Mouse (Mus musculus): ENCODE measurements around the gene Gm36210. TPM values are rescaled to one million over a fixed set of nuclear protein-coding genes. Genes with fewer than 3 reads are reported as not detected.

Gene Gm36210
- total RNA-seq, 2 experiments from 2014 or later, result not detected

DNA sequence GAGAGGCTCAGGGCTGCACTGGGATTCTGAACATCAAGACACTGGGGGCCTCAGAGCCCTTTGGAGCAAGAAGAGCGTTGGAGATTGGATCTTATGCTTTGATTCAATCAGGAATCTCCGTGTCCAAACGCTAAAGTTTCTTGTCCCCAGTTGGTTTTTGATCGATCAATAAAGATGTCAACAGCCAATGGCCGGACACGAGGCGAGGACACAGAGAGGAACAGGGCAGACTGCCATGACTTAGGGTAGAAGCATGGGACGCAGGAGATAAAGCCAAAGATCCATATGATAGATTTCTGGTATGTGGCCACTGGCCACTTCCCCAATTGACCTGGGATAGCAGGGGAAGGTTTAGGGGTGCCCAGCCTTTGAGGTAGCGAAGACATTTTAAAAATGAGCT is 49.8 kb downstream of the Gm36210 start:
- no peak for DNase-seq (ENCODE audit: low spot score)
- intact Hi-C loops (cut with DNase I), result no loop called here

DNA sequence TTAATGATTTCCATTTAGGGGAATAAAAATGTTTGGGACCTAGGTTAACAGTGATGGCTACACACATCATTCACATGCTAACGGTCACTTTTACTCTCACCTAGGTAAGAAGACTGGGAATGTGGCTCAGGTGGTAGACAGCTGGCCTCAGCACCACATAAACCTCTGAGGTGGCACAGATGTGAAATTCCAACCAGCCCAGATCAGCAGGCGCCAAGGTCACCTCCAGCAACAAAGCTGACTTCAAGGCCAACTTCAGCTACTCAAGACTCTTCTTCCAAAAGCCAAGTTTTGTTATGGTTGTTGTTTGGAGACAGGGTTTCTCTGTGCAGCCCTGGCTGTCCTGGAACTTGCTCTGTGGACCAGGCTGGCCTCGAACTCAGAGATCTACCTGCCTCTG is 52.7 kb downstream of the Gm36210 start:
- intact Hi-C loops (cut with DNase I), result no loop called here
- DNase-seq (ENCODE audit: low spot score), result no peak

DNA sequence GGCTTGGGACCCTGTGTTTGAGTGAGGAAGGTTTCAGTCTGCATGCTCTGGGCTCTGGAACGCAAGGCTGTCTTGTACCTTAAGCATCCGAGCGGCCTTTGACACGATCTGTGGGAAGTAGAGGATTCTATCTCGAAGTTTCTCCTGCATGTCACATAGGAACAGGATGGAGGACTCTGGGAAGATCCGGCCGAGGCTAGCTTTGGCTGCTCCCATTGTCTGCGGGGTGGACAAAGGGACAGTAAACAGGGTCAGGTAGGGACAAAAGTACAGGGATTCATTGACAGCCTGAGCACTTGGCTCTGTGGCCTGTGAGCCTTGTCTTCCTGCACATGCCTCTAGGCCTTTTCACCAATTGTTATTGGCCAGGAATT is 55.0 kb downstream of the Gm36210 start:
- intact Hi-C loops (cut with DNase I), result no loop called here
- no peak for DNase-seq (ENCODE audit: low spot score)

DNA sequence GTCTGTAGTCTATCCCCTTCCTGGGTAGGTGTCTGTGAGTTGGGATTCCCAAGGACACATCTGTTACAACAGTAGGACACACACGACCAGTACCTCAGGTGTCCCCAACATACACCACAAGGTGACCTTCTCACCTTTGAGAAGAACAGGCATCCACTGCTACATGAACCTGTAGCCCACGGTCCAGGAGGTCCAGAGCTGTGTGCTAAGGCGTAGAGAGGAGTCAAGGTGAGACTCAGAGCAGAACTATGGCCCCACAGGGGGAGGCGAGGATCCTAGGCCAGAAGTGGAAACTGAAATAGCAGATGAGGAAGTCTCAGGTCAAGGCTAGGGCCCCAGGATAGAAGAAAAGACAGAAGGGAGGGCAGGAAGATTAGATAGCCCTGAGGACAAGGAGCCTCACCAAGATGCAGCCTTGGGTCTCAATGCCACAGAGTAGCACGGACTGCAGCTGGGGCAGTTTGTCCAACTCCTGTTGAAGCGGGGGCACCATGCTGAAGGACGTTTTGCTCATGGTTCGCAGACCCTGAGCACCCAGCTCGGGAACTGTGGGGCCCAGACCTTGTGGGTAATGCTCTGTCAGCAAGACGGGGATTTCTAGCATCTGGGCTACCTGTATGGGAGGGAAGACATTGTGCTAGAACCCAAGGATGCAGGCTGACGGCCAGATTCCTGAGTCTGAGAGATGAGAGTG is 55.5 kb downstream of the Gm36210 start:
- DNase-seq (ENCODE audit: low spot score), result no peak
- intact Hi-C loops (cut with DNase I), result no loop called here

DNA sequence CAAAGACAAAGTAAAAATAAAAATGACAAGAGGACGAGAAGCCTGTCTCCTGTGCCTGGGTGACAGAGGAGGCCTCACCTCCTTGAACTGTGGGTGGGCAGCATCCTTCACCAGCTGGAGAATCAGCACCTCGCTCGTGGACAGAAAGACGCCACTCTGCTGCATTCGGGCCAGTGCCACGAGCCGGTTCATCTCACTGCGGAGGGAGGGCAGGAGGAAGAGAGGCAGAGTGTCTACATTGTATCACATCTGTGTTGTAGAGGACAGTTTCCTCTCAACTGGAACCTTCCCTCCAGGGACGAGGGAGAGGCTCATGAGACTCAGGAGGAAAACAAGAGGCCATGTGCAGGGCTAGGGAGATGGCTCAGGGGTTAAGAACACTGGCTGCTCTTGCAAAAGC is 56.9 kb downstream of the Gm36210 start:
- intact Hi-C loops (cut with DNase I), result no loop called here
- no peak for DNase-seq (ENCODE audit: low spot score)

Other genes starting within 250 kb of the Gm36210 start
- gene Ppp6r1, start 247.5 kb downstream of the Gm36210 start, total RNA-seq (2021), result 10 to 100 TPM; 74.9 to 76.3 TPM
- 10 to 100 TPM; 32.1 to 33.3 TPM for gene Hspbp1, start 221.4 kb downstream of the Gm36210 start, total RNA-seq (2021)
- gene Brsk1, start 215.9 kb downstream of the Gm36210 start, total RNA-seq (2021), result 1 to 10 TPM; 1.1 to 1.3 TPM
- gene Tmem150b, start 181.3 kb downstream of the Gm36210 start, total RNA-seq (2021), result under 1 TPM; 0.22 to 0.23 TPM
- gene Kmt5c, start 166.4 kb downstream of the Gm36210 start, total RNA-seq (2021), result 10 to 100 TPM; 16.4 to 20.7 TPM
- 1 to 10 TPM; 1.5 to 1.7 TPM for gene Cox6b2, start 153.4 kb downstream of the Gm36210 start, total RNA-seq (2021)
- not detected for gene Fam71e2, start 135.2 kb downstream of the Gm36210 start, total RNA-seq (2021)
- under 1 TPM in 1 of 2 experiments, not detected in 1; 0.26 TPM for gene Il11, start 123.7 kb downstream of the Gm36210 start, total RNA-seq (2021)
- gene Tmem190, start 123.6 kb downstream of the Gm36210 start, total RNA-seq (2021), result not detected
- gene Tmem238, start 116.9 kb downstream of the Gm36210 start, total RNA-seq (2021), result 1 to 10 TPM; 3.5 to 4.3 TPM
- gene Rpl28, start 113.6 kb downstream of the Gm36210 start, total RNA-seq (2021), result 100 to 1,000 TPM; 489 to 533 TPM
- gene Ube2s, start 93.9 kb downstream of the Gm36210 start, total RNA-seq (2021), result 10 to 100 TPM; 84.6 to 93.3 TPM
- under 1 TPM in 1 of 2 experiments, not detected in 1; 0.08 TPM for gene Shisa7, start 61.8 kb downstream of the Gm36210 start, total RNA-seq (2021)
- gene Isoc2b, start 36.3 kb downstream of the Gm36210 start, total RNA-seq (2021), result 1 to 10 TPM; 3.5 to 5.3 TPM
- gene Isoc2a, start 29.4 kb downstream of the Gm36210 start, total RNA-seq (2021), result 10 to 100 TPM; 40.5 to 44.4 TPM
- 1 to 10 TPM; 7.9 to 8.1 TPM for gene Zfp628, start 8.7 kb upstream of the Gm36210 start, total RNA-seq (2021)
- 1 to 10 TPM; 3.8 to 5.4 TPM for gene Nat14, start 15.5 kb upstream of the Gm36210 start, total RNA-seq (2021)
- 1 to 10 TPM; 3.8 to 4.3 TPM for gene Ssc5d, start 19.3 kb upstream of the Gm36210 start, total RNA-seq (2021)
- 10 to 100 TPM; 22.4 to 28.7 TPM for gene Sbk2, start 57.9 kb upstream of the Gm36210 start, total RNA-seq (2021)
- 10 to 100 TPM; 46.1 to 48.7 TPM for gene Sbk3, start 64.7 kb upstream of the Gm36210 start, total RNA-seq (2021)
- 10 to 100 TPM; 14.9 to 18.0 TPM for gene Zfp579, start 89.6 kb upstream of the Gm36210 start, total RNA-seq (2021)
- gene Zfp524, start 107.9 kb upstream of the Gm36210 start, total RNA-seq (2021), result 1 to 10 TPM; 8.7 to 9.0 TPM
- gene Fiz1, start 108.2 kb upstream of the Gm36210 start, total RNA-seq (2021), result 10 to 100 TPM; 13.6 to 24.2 TPM
- gene Gm44973, start 109.0 kb upstream of the Gm36210 start, total RNA-seq (2021), result not detected
- 10 to 100 TPM; 12.8 to 15.4 TPM for gene Zfp865, start 113.9 kb upstream of the Gm36210 start, total RNA-seq (2021)
- under 1 TPM; 0.28 to 0.31 TPM for gene Ccdc106, start 114.0 kb upstream of the Gm36210 start, total RNA-seq (2021)
- gene 4632433K11Rik, start 127.6 kb upstream of the Gm36210 start, total RNA-seq (2021), result not detected
- 1 to 10 TPM; 5.3 to 6.1 TPM for gene Zfp784, start 131.9 kb upstream of the Gm36210 start, total RNA-seq (2021)
- gene Zfp580, start 145.0 kb upstream of the Gm36210 start, total RNA-seq (2021), result 1 to 10 TPM; 5.6 to 5.8 TPM
- gene U2af2, start 155.6 kb upstream of the Gm36210 start, total RNA-seq (2021), result 10 to 100 TPM; 66.9 to 71.1 TPM
- 100 to 1,000 TPM; 178 to 187 TPM for gene Epn1, start 173.7 kb upstream of the Gm36210 start, total RNA-seq (2021)
- gene Rfpl4, start 210.4 kb upstream of the Gm36210 start, total RNA-seq (2021), result not detected
- 1 to 10 TPM; 5.8 to 6.2 TPM for gene Rasl2-9, start 219.4 kb upstream of the Gm36210 start, total RNA-seq (2021)
- gene Vmn1r55, start 243.2 kb upstream of the Gm36210 start, total RNA-seq (2021), result not detected

Measured in heart, postnatal 25 days (tissue).